Mouse (Mus musculus) C2C12 (cell line): Measurements from ENCODE around the gene Plagl1. TPM values are rescaled to one million over a fixed set of nuclear protein-coding genes. Genes with fewer than 3 reads are reported as not detected.
A peak's percentile ranks its signal among the peaks of the same experiment; 100 is the strongest.
"Not testable (repeated sequence)": the region's sequence is repeated elsewhere in the genome, so short reads cannot be mapped to it uniquely, and the experiment has no call there.

Experiments used
- H3K27me3 ChIP-seq: one replicate; pipeline ENCODE4 v1.6.1; 2011; ENCODE audit not compliant: control insufficient read depth, insufficient read depth, insufficient read length
- H3K36me3 ChIP-seq: one replicate; pipeline ENCODE4 v1.6.1; 2011; ENCODE audit not compliant: control insufficient read depth, insufficient read depth
- H3K4me3 ChIP-seq: one replicate; pipeline ENCODE4 v1.5.1; 2011; ENCODE audit warnings: mild to moderate bottlenecking, control low read depth; ENCODE audit not compliant: poor library complexity, insufficient read depth, severe bottlenecking
- H3K79me2 ChIP-seq: one replicate; pipeline ENCODE4 v1.6.1; 2011; ENCODE audit not compliant: control insufficient read depth, insufficient read depth
- H3K79me3 ChIP-seq: one replicate; pipeline ENCODE4 v1.6.1; 2011; ENCODE audit warnings: low read depth, control low read depth
- H3ac ChIP-seq: one replicate; pipeline ENCODE3; 2011; ENCODE audit warnings: low read depth; ENCODE audit not compliant: control insufficient read depth, insufficient read length
- CEBPB ChIP-seq: IDR thresholded peaks from one replicate; pipeline ENCODE4 v1.6.1; 2011; ENCODE audit warnings: low read depth, mild to moderate bottlenecking, control low read depth, moderate library complexity
- CTCF ChIP-seq: IDR thresholded peaks from one replicate; pipeline ENCODE4 v1.5.1; 2011; ENCODE audit not compliant: control insufficient read depth, insufficient read depth, insufficient read length
- FOSL1 ChIP-seq: IDR thresholded peaks from one replicate; pipeline ENCODE4 v1.8.0; 2011; ENCODE audit warnings: mild to moderate bottlenecking, low read length; ENCODE audit not compliant: poor library complexity, insufficient read depth, severe bottlenecking
- MAX ChIP-seq: IDR thresholded peaks from one replicate; pipeline ENCODE4 v1.6.1; 2011; ENCODE audit warnings: mild to moderate bottlenecking, control low read depth
- MYOD1 ChIP-seq: IDR thresholded peaks from one replicate; pipeline ENCODE4 v1.6.1; 2011; ENCODE audit warnings: low read depth; ENCODE audit not compliant: control insufficient read depth, insufficient read length
- MYOG ChIP-seq: IDR thresholded peaks from one replicate; pipeline ENCODE4 v1.6.1; 2011; ENCODE audit not compliant: control insufficient read depth, insufficient read length; ENCODE audit errors: extremely low read depth
- USF1 ChIP-seq: IDR thresholded peaks from one replicate; pipeline ENCODE4 v1.6.1; 2011; ENCODE audit warnings: low read depth, mild to moderate bottlenecking, control low read depth, moderate library complexity
- long read RNA-seq, 2 experiments: library from polyadenylated mRNA; unstranded; transcript quantifications; one replicate each; pipeline ENCODE4 v2.0.0; 2019 to 2020
- polyA plus RNA-seq: library from polyadenylated mRNA; unstranded; fragments of >200 nt; fragmentation: generic; extraction: Trizol; gene quantifications from one replicate; pipeline ENCODE4 v1.2.1, GENCODE M21; 2012; ENCODE audit warnings: missing spikeins

Plagl1 gene
- polyA plus RNA-seq: 1.0 TPM
- long read RNA-seq, experiment 1: 0 reads
- long read RNA-seq, experiment 2, partial matches to known transcripts: 0 of 1 reads
- long read RNA-seq, experiment 2, other reads (novel, unspliced or antisense): 1 of 1 reads

DNA sequence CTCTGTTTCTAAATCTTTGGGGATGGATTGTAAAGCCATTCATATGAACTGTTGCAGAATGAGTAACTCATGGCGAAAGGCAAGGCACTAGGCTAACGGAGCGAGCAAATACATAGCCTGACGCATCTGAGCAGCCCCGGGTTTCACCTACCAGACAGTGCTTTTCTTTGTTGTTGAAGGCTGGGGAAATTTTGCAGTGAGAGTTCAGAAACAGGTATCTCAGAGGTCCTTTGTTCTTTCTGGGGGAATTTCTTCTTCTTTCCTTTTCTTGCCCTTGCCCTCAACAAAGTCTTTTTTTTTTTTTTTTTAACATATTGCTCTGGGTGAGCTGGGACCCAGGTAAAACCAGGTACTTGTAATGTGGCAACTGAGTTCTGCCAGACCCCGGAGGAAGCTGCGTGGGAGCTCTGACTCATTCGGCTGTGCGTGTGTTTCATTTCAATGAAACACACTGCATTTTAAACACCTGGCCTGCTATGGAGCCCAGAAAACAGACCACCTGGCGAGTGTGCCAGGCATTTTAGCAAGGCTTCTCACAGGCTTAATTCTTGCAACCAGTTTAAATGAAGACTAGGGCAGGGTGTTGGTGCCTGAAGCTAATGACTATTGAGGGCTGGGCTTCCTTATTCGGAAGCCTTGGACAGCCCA is at the start of gene Plagl1:
Plagl1 (plus strand) TSS at position 484 of the 648 bp plus-strand sequence.
- Histone ChIP-seq H3K79me2 (no peaks in the 10 kb centered on the region), H3K36me3 (no peaks in the 10 kb centered on the region), H3K27me3 (peaks cover 14% of the 10 kb centered on the region), H3ac (no peak within 1 kb of the TSS), H3K4me3 (no peak within 1 kb of the TSS), H3K79me3 (no peaks in the 10 kb centered on the region)
- TF ChIP-seq MAX (no peak), USF1 (no peak), CEBPB (no peak), CTCF (no peak), MYOD1 (no peak)

DNA sequence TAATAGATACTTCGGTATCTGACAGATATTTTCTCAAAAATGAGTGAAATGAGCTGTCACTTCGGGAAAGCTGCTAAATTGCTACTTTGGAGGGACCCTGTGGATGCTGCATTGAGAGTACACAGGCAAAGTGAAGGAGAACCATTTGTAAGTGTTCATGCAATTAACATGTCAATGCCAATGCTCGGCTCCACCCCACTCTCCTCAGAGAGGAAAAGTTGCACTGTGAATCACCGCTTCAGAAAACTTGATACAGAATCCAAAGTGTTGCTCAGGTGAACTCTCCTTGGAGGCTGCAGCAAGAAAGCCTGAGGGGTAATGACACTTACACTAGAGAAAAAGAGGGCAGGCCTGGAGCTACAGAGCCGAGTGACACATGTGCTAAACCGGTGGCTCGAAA is 46.3 kb upstream of the Plagl1 start:
- no peaks in the 10 kb centered on the region for H3K27me3 ChIP-seq
- TF ChIP-seq MAX: no peak
- TF ChIP-seq MYOG: no peak
- no peak for TF ChIP-seq CEBPB
- no peak for TF ChIP-seq USF1
- no peak for TF ChIP-seq FOSL1
- TF ChIP-seq MYOD1: no peak
- TF ChIP-seq CTCF: no peak

DNA sequence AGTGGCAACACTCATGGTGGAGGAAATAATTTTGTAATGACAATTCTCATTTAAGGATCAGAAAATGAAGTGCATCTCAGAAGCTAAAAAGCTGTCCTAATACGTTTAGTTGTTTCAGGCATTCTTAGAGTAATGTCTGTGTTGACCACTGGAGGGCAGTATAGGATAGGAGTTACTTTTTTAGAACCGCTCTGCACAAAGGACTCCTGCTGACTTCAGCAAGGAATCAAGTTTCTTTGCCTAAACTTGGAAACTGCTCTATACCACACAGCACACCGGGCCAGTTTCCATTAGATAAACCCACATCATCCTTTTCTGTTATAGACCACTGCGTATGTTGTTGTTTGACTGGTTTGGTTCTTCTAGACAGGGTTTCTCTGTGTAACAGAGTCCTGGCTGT is 43.7 kb upstream of the Plagl1 start:
- Histone ChIP-seq H3K27me3 (peaks cover 5% of the 10 kb centered on the region), H3K36me3 (no peaks in the 10 kb centered on the region), H3K4me3 (no peak overlapping the region), H3K79me2 (no peaks in the 10 kb centered on the region), H3K79me3 (no peaks in the 10 kb centered on the region), H3ac (no peak overlapping the region)
- no peak for TF ChIP-seq USF1
- peak; percentile 14 for TF ChIP-seq CTCF

More for the DNA sequence above, 46.3 kb upstream of the Plagl1 start:
- peaks cover 20% of the 10 kb centered on the region for H3K79me2 ChIP-seq
- no peak overlapping the region for H3ac ChIP-seq
- H3K36me3 ChIP-seq: peaks cover 16% of the 10 kb centered on the region
- no peak overlapping the region for H3K4me3 ChIP-seq
- H3K79me3 ChIP-seq: peaks cover 16% of the 10 kb centered on the region

DNA sequence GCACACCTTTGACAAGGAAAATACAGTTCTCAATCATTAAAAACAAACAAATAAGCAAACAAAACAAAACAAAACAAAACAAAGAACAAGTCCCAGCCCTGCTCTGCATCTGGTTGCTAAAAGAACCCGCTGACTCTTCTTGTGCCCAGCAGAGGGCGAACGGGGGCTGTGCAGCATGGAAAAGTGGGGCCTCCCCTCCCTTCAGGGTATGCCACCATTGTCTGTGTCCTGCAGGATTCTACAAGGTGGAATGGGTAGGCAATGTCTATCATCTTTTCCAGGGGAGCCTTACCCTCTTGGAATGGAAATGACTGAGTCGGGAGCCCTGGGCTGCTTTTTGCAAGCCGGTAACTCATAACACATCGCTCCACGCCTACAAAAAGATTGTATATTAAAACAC is 41.8 kb upstream of the Plagl1 start:
- peak; percentile 76 for TF ChIP-seq CTCF
- TF ChIP-seq CEBPB: no peak
- Histone ChIP-seq H3K4me3 (no peak overlapping the region), H3ac (no peak overlapping the region), H3K79me2 (no peaks in the 10 kb centered on the region), H3K27me3 (peaks cover 5% of the 10 kb centered on the region), H3K36me3 (no peaks in the 10 kb centered on the region), H3K79me3 (no peaks in the 10 kb centered on the region)

DNA sequence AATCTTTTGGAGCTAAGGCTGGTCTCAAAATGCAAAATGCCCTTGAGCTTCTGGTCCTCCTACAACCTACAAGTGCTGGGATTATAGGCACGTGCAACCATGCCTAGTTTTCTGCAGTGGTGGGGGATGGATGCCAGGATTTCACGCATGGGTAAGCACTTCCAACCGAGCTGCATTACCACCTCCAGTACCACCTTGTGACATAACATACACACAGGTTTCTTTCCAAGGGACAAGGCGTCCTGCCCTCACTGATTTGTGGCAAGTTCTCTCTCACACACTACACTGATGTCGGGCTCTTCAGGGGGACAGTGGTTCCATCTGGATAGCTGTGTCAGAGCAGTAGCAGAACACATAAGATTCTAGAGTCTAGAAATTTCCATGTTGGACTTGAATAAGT is 41.3 kb upstream of the Plagl1 start:
- Histone ChIP-seq H3ac (no peak overlapping the region), H3K79me2 (no peaks in the 10 kb centered on the region), H3K27me3 (peaks cover 5% of the 10 kb centered on the region), H3K36me3 (no peaks in the 10 kb centered on the region), H3K79me3 (no peaks in the 10 kb centered on the region), H3K4me3 (no peak overlapping the region)
- TF ChIP-seq MYOG (no peak), CEBPB (no peak), MYOD1 (no peak), FOSL1 (no peak), CTCF (no peak), USF1 (no peak), MAX (no peak)

DNA sequence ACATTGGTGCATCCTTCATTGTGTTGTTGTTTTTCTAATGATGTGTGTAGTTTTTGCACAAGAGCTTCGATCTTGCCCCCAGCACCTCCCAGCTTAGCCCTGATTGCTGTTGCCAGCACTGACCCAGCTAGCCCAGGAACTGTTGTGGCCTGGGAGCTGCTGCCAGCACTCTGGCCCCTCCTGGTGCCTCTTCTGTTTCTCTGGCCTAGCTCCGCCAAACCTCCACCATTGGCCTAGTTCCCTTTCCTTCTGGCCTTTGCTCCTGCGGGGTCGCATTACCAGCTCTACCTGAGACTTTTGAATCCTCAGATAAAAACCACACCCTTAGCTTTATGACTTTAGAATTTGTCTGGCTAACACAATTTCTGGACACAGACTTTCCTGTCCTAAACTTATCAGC is 38.2 kb upstream of the Plagl1 start:
- peaks cover 5% of the 10 kb centered on the region for H3K27me3 ChIP-seq
- no peaks in the 10 kb centered on the region for H3K79me3 ChIP-seq
- H3K4me3 ChIP-seq: no peak overlapping the region
- no peak for TF ChIP-seq CTCF
- no peak overlapping the region for H3ac ChIP-seq
- H3K36me3 ChIP-seq: no peaks in the 10 kb centered on the region
- H3K79me2 ChIP-seq: no peaks in the 10 kb centered on the region

DNA sequence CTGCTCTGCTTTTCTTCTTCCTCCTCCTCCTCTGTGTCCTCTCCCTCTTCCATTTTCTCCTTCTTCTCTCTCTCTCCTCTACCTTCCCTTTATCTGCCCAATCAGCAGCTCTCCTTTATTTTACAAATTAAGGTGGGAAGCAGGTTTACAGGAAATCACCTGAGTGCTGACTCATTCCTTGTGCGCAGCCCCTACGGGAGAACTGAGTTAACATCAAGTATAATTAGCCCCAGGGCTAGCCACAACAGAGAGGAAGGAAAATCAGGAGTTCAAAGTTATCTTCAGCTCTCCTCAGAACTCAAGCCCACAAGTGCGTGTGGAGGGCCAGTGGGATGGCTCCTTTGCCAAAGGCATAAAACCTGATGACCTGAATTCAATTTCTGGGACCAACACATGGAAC is 36.3 kb upstream of the Plagl1 start:
- not testable (repeated sequence) for H3ac ChIP-seq, H3K27me3 ChIP-seq, H3K79me3 ChIP-seq, H3K79me2 ChIP-seq, H3K4me3 ChIP-seq, H3K36me3 ChIP-seq
